Mouse (Mus musculus) heart, adult 9 months (tissue): Measurements from ENCODE around the gene Ube2e2.

Source experiments
- DNase-seq, 2 experiments: peaks; one replicate each; pipeline ENCODE4 v3.0.0; 2022; ENCODE audit warnings: low spot score in 2 of 2

Gene Ube2e2

DNA sequence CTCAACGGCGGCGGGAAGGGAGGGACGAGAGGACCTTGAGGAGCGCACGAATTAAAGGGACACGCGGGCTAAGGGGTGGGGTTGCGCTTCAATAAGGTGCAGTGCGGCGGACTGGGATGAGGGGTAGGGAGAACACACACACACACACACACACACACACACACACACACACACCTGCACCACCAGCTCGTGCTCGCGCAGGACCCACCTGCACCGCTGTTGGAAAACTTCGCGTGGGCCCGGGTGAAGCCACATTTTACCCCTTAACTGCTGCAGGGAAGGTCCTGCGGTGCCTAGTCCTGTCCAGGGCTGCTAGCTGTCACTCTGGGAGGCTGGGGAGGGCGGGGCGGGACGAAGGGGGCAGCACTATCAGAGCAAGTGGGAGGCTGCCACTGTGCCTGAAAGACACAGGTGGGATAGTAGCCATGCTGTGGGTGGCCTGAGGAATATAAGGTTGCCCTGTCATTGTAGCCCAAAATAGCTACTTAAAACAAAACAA lies at the start of gene Ube2e2:
TSS of gene Ube2e2 (minus strand) at position 321 of the 499 bp plus-strand sequence.
- DNase-seq = no peak

DNA sequence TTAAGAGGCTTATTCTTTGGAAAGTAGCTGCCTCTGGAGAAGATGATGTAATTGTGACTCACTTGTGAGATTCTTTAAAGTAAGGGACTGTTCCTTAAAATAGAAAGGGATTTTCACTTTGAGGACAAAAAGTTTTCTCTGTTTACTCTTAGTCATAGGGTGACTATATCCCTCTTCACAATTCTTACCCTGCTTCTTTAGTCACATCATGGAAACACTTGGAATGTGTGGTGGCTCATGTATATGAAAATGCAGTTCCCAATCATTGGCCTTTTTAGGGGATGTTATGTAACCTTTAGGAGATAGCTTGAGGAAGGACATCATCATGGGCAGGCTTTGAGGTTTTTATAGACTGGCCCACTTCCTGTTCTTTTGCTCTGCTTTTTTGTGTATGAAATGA lies 46.0 kb upstream of the Ube2e2 start:
- DNase-seq = no peak

DNA sequence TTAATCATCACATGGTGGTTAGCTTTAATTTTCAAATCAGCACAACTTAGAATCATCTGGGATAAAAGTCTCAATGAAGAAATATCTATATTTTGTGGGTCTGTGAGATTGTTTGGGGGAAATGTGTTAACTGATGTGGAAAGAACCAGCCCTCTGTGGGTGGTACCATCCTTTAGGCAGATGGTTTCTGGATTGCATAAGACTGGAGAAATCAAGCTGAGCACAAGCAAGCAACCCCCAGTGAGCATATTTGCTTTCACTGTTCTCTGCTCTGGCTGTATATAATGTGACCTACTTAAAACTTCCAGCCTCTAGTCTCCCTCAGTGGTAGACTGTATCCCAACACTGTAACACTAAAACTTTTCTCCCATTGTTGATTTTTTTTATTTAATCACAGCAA lies 9.5 kb upstream of the Ube2e2 start:
- DNase-seq = no peak

DNA sequence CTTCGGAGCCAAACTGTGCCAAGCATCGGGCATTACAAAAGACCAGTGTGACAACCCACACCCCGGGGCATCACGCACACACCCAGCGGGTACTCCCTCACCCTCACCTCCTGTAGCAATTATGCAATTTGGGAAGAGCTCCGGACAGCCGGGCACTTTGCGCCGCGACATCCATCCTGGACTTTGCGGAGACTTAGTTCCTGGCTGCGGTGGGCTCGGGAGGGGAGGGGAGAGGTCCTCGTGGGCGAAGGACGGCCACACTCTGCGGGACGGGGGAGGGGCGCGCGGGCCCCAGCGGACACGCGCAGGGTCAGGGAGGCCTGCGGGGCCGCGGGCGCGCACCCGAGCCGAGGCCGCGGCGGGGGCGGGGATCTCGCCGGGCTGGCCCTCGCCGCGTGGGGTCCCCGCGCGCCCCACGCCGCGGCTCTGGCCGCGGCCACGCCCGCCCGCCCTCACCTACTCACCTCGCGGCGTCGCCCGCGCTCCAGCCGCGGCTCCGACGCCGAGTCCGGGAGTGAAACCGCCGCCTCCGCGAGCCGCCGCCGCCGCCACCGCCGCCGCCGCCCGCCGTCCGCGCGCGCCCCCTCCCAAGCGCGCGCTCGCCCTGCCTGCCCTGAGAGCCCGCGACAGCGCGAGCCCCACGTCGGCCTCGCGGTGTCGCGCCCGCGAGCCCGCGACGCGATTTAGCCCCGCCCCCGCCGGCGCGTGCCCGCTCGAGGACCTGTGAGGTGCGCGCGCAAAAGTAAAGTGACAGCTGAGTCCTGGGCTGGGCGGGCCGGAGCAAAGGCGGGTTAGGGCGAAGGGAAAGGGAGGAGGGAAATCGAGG lies 733 bp downstream of the Ube2e2 start:
- DNase-seq = peak; percentile 92 to 96

DNA sequence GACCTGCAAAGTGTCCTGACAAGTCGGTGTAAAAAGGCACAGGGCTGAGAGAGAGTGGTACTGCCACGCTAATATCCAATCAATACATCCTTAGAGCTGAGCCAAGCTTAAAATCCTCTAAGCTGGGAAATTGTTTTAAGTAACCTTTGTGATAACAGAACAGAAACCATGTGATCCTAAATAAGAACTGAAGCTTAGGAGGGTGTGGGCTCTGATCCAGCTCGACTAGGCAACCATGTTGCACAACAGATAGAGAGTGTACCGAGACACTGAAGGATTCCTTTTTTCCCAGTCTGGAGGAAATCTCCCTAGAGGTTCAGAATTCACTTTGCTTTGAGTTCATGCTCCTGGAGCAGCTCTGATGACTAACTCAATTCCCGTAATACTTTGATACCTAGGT lies 4.5 kb downstream of the Ube2e2 start:
- no peak for DNase-seq

DNA sequence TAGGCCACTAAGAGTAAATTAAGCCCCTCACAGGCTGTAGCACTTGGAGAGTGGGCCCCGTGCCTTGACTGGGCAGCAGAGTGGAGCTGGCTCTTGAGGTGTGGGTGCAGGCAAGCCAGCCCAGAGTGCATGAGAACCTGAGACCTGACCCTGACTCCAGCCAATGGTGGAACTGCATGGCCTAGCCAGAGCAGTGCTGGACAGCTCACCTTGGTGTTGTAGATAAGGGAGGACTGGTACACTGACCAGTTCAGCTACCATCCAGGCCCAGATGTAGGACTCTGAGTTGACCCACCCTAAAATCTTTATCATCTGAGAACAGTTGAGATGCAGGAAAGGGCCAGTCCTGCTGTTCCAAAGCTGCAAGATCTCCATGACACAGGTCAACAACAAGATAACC lies 11.6 kb downstream of the Ube2e2 start:
- DNase-seq = no peak

DNA sequence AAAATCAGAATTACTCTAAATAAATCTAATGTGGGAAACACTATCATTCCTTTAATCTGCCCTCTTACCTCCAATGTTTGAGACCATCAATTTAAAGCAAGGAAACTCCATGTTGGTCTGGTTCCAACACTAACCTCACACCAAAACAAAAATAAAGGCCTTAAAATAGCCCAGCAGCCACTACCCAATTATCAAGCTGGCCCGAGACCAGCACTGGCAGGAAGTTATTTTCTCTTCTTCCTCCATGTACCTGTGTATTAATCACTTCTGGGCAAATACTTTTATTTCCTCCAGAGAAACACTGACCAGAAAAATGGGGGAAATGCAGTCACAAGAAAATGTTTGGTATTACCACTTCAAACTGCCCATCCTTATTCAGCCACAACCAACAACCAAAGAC lies 23.4 kb downstream of the Ube2e2 start:
- peak in 1 of 2 experiments; percentile 12 for DNase-seq

DNA sequence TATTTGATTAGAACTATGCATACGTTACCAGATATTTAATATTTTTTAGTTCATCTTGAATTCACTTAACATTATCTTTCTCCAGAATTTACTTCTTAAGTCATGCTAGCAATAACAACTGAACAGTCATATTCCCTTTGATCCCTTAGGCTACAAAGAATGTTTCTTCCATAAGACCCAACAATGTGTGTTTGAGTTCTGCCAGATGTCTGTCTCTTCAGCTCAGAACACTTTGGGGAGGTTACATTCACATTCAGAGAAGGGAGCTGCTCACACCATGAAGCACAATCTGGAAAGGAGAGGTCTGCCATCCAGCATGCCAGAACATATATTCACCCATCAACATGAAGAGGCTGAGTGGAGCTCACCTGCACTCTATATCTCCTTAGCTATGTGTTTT lies 65.4 kb downstream of the Ube2e2 start:
- no peak for DNase-seq

DNA sequence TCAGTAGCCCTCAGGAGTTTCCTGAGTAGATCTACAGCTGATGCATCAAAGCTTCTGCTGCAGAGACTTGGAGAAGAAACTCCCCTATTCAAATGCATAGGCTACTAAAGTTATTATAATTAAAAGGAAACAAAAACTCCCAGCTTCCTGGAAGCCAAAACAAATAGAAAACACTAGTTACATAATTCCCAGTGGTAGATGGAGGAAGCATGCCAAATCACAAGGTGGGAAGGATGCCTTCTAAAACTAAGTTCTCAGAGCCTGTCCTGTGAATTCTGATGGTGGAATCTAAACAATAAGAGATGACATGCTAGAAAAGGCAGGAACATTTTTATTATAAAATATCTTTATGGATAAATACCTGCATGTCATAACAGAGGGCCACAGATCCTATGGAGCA lies 67.3 kb downstream of the Ube2e2 start:
- DNase-seq = peak; percentile 24 to 34

DNA sequence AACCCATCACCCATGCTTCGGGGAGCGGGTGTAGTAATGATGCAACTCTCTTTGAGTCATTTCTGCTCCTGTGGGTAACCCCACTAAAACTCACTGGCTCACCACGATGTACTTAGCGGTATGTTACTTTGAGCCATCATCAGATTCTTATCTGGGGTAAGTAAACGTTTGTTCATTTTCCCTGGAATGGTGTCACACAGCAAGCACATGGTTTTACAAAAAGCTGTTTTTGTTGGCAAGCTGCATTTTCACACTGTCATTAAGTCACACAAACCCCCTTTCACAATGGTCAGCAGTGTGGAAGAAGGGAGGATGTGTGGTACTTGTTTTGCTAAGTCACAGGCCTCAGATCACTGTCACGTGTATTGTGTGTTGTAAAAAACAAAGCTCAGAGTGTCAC lies 73.4 kb downstream of the Ube2e2 start:
- DNase-seq = no peak

DNA sequence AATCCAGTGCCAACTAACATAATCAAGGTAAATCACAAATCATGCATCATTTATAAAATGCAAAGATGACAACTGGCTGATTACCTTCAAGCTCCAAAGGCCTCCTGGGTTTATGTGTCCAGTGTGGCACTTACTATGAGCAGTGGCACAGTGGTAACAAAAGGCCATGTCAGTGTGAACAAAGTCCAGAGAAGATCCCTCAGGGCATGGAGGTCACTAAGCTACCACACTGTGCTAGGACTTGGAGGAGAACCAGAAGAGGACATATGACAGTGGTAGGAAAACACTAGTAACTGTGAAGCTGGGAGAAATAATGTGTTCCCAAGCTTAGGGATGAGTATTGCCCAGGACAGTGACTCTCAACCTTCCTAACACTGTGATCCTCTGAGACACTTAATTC lies 97.2 kb downstream of the Ube2e2 start:
- DNase-seq = no peak

DNA sequence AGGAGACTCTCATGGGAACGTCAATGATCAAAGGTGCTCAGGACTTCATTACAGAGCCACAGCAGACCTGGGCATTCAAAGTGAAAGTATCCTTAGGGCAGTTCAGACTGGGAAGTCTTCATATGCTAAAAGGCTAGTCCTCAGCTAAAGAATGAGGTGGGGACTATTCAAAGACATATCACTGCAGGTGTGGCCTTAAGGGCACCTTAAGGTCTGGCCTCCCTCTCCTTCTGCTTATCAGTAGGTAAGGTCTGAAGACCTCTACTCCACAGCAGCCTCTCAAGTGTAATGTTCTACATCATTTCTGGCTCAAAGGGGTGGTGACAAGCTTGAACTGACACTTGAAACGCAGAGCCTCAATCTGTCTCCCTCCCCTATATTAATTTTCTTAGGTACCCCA lies 98.3 kb downstream of the Ube2e2 start:
- no peak for DNase-seq

DNA sequence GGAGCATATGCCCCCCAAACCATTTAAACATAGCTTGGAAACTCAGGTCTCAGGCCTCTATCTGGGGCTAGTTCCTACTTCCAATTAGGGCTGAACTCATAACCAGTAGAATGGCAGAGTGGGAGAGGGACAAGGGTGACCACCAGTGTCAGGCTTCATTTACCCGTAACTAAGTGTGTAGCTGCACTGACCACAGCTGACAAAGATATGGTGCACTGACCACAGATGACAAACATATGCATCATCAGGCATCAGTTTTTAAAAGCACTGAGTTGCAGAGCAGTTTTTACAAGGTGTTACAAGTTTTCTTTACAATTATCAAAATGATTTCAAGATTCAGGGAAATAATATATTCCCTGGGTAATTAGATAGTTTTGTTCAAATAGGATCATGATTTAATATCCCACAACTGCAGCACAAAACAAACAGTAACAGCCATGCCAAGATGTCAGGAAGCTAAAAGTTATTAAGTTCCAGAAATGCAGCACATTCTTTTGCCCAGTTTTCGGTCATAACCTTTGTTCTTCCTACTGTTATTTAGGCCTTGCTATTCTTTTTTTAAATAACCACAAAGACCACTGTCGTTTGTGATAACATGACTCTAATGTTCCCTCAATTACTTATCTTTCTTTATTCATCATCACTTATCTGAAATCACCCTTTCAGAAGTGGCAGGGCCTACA lies 114.9 kb downstream of the Ube2e2 start:
- no peak for DNase-seq

DNA sequence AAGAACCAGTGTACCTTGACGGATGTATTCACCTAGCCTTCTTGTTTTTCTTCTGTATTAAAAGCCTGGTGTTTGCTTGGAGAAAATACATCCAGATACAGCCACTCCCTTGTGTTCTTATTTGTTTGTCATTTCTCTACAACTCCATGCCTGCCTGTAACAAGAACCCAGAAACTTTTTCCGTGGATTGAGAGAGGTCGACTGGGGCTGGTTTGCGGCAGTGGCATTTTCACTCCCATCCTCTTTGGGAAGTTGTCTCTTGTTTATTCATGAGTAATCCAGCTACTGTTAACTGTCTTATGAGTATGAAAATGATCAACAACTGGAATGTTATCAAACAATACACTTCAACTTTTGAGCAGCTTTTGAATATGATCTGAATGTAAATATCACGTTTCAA lies 115.8 kb downstream of the Ube2e2 start:
- no peak for DNase-seq

DNA sequence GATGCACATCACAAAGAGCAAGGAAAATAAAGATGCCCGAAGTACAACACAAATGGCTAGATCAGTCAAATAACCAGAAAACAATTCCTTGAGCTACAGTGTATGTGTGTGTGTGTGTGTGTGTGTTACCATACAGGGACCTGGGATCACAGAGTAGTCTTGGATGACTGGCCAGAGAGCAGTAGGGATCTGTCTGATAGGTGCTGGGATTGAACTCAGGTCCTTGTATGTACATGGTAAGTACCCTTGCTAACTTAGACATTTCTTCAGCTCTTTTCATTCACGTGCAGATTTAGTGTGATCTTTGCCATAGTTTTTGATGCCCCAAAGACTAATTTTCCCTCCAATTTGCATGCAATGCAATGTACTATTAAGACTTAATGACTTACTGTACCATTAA lies 117.9 kb downstream of the Ube2e2 start:
- DNase-seq = no peak

DNA sequence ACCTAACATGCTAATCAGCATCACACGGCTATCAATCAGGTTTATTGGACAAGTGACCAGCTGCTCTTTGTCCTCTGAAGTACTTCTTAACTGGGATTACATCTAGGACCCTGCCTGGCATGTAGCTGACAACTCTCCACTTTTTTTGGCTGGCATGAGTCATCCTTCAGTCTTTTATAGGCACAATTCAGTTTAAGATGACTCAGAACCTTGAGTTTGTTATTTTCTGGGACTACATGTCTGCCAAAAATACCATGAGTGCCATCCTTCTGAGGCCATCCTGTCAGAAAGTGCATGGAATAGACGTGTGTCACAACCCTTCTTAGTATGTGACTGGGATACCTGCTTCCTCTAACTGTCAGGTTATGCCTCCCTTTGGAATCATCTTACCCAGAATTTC lies 120.3 kb downstream of the Ube2e2 start:
- no peak for DNase-seq

DNA sequence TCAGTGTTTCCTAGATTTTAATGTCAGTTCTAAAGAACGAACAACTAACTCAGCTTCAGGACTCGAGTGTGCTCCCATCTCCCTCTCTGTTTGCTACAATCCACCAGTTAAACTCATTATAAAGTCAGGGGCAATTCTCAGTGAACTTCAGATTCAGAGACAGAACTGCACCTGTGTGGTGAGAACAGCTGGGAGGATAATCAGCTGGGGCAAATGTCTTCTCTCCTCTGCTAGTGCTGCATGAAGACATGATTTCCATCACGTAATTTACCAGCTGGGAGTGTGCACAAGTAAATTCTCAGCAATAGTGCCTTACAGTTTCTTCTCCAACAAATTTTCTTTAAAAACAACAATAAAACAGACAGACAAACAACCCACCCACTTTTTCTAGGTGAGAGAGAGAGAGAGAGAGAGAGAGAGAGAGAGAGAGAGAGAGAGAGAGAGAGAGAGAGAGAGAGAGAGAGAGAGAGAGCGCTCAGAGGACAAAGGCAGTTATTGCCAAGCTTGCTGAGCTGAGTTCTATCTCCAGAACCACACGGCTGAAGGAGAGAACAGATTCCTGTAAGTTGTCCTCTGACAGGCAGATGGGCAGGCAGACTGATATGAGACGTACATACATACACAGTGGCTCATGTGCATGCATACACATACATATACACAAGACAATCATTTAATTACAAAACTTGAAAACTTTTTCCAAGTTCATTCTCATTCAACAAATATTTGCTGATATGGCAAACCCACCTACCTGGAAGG lies 134.3 kb downstream of the Ube2e2 start:
- no peak for DNase-seq

DNA sequence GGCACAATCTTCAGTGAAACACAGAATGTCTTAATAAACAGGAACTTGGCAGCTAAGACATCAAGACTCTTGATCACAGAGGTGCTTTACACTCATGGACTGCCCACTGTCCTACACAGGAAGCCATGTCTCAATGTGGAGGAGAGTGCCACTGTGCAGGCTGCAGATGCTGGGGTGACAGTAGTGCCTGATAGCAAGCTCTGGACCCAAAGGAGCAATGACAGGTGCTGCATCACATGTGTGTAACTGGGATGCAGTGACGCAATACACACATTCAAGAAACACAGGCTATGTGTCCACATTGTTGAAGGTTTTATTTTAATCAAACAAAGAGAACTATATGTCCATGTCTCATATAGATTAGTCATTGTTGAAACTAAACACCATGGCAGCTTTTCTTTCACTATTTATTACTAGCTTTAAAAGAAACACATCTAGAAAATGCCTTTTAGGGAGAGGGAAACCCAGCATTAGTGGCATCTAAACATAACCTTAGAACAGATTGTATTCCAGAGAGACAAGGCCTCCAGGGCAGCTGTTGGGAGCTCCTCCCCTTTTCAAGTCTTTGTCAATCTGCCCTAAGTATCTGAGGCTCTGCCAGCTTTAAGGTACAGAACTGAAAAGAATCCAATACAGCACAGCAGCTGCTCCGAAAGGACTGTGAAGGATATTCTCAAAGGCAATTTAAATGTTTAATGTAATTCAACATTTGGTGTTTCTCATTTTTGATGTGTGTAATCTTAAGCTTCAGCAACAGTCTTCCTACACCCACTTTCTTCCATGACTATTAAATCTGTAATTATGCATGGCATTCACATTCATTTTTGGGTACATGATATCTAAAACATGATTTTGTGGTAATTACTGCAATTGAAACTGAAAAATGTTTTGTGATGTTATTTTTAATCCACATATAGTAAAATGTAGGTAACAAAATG lies 135.2 kb downstream of the Ube2e2 start:
- DNase-seq = no peak

DNA sequence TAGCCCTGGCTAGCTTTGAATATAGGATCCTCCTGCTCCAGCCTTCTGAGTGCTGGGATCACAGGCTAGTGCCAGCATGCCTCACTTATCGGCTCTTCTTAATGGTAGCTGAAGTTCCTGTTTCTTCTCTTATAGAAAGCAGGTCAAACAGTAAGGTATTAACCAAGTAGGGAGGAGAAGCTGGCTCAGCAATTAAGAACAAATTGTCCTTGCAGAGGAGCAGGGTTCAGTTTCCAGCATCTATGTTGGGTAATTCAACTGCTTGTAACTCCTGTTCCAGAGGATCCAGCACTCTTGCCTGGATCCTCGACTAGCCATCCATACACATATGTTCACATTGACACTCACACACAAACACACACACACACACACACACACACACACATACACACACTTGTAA lies 136.1 kb downstream of the Ube2e2 start:
- no peak for DNase-seq

DNA sequence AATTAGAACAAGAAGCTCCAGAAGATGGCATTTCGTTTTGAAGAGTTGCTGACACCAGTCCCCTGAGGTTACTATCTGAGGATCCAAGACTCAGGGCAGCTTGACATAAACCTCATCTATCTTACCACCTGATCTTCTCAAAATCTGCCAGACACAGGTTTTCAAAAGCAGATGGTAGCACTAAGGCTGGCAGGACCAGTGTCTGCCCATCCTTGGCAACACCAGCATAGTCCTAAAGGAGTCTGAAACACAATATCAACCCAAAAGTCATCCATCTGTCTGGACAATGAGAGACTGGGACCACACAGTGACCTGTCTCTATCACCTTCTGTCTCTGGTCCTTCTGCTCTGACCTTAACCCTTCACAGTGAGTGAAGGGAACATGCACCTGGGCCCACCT lies 138.7 kb downstream of the Ube2e2 start:
- DNase-seq = no peak

DNA sequence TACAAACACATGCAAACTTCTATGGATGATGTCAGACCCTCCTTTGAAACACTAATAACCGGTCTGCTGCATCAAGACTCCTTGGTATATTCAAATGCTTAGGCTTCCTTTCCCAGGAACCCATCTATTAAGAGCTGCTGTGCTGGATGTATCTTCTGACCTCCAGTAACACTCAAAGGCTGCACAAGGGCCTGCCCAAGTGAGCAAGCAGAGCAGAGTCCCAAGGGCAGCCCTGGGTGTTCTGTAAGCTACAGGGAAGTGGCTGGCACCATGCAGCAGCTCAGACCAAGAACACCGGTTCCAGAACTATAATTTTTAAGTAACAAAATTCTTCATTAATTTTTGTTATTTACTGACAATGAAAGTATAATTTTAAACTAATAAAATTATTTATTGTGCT lies 139.5 kb downstream of the Ube2e2 start:
- DNase-seq = no peak
